Mouse (Mus musculus): ENCODE results near the gene Alpk1.
"Not testable (repeated sequence)": the region's sequence is repeated elsewhere in the genome, so short reads cannot be mapped to it uniquely, and the experiment has no call there.

Alpk1 gene

GRCm38 (mm10) chr3:127790234-127791055 lies 10.1 kb upstream of the Alpk1 start:
- DNase-seq (ENCODE audit: low read depth, low spot score), result peak; percentile 43

- DNase-seq (ENCODE audit: low read depth, low spot score), result no peak
These were observed 9.3 kb upstream of the Alpk1 start, which contains the start of gene Tifa for GRCm38 (mm10) chr3:127789500-127790191. TSS of gene Tifa (plus strand) at chr3:127789805.

- DNase-seq (ENCODE audit: low read depth, low spot score), result no peak
These were observed 8.6 kb upstream of the Alpk1 start for GRCm38 (mm10) chr3:127788919-127789318.

- DNase-seq (ENCODE audit: low read depth, low spot score), result no peak
These were observed 7.7 kb upstream of the Alpk1 start for GRCm38 (mm10) chr3:127788038-127788437.

GRCm38 (mm10) chr3:127787032-127787431 lies 6.7 kb upstream of the Alpk1 start:
- DNase-seq (ENCODE audit: low read depth, low spot score), result no peak

- DNase-seq (ENCODE audit: low read depth, low spot score), result not testable (repeated sequence)
These were observed 3.4 kb upstream of the Alpk1 start for GRCm38 (mm10) chr3:127783680-127784079.

- DNase-seq (ENCODE audit: low read depth, low spot score), result no peak
These were observed 2.6 kb upstream of the Alpk1 start for GRCm38 (mm10) chr3:127782921-127783320.

- no peak for DNase-seq (ENCODE audit: low read depth, low spot score)
These were observed 594 bp upstream of the Alpk1 start for GRCm38 (mm10) chr3:127780921-127781320.

- DNase-seq (ENCODE audit: low read depth, low spot score), result no peak
These were observed 11.2 kb downstream of the Alpk1 start for GRCm38 (mm10) chr3:127769146-127769545.

- DNase-seq (ENCODE audit: low read depth, low spot score), result no peak
These were observed 14.4 kb downstream of the Alpk1 start for GRCm38 (mm10) chr3:127765971-127766370.

GRCm38 (mm10) chr3:127764541-127764940 lies 15.8 kb downstream of the Alpk1 start:
- no peak for DNase-seq (ENCODE audit: low read depth, low spot score)

- peak; percentile 78 for DNase-seq (ENCODE audit: low read depth, low spot score)
These were observed 17.2 kb downstream of the Alpk1 start for GRCm38 (mm10) chr3:127763076-127763612.

- DNase-seq (ENCODE audit: low read depth, low spot score), result no peak
These were observed 17.9 kb downstream of the Alpk1 start for GRCm38 (mm10) chr3:127762403-127762802.

GRCm38 (mm10) chr3:127759212-127759611 lies 21.1 kb downstream of the Alpk1 start:
- peak; percentile 49 for DNase-seq (ENCODE audit: low read depth, low spot score)

GRCm38 (mm10) chr3:127758806-127759205 lies 21.5 kb downstream of the Alpk1 start:
- no peak for DNase-seq (ENCODE audit: low read depth, low spot score)

GRCm38 (mm10) chr3:127757886-127758301 lies 22.4 kb downstream of the Alpk1 start:
- DNase-seq (ENCODE audit: low read depth, low spot score), result no peak

- DNase-seq (ENCODE audit: low read depth, low spot score), result no peak
These were observed 23.9 kb downstream of the Alpk1 start for GRCm38 (mm10) chr3:127756458-127756857.

GRCm38 (mm10) chr3:127749981-127750562 lies 30.3 kb downstream of the Alpk1 start:
- DNase-seq (ENCODE audit: low read depth, low spot score), result no peak

GRCm38 (mm10) chr3:127749266-127749665 lies 31.1 kb downstream of the Alpk1 start:
- no peak for DNase-seq (ENCODE audit: low read depth, low spot score)

GRCm38 (mm10) chr3:127748644-127749043 lies 31.7 kb downstream of the Alpk1 start:
- no peak for DNase-seq (ENCODE audit: low read depth, low spot score)

- no peak for DNase-seq (ENCODE audit: low read depth, low spot score)
These were observed 34.3 kb downstream of the Alpk1 start for GRCm38 (mm10) chr3:127745911-127746640.

Measured in forelimb bud, embryonic 11.5 days (tissue).